Mouse (Mus musculus) stomach, embryonic 15.5 days (tissue): ENCODE data around the gene Gm20517. TPM values are rescaled to one million over a fixed set of nuclear protein-coding genes. Genes with fewer than 3 reads are reported as not detected.
A peak's percentile ranks its signal among the peaks of the same experiment; 100 is the strongest.
"Not testable (repeated sequence)": the region's sequence is repeated elsewhere in the genome, so short reads cannot be mapped to it uniquely, and the experiment has no call there.

Experiments used
- ATAC-seq: fragments of 200-750 bp; cut with Nextera tagmentation; 2 replicates; pipeline ENCODE4 v1.8.0; 2017; ENCODE audit warnings: low read depth, moderate number of reproducible peaks, moderate TSS enrichment; ENCODE audit not compliant: insufficient read depth, low FRiP score
- H3K27ac ChIP-seq: fragments of 300-500 bp; sonication (generic); 2 replicates; pipeline ENCODE4 v1.5.1; 2015; ENCODE audit warnings: mild to moderate bottlenecking, inconsistent platforms
- H3K27me3 ChIP-seq: fragments of 300-500 bp; sonication (generic); replicated peaks from 2 replicates; pipeline ENCODE4 v1.6.1; 2015; ENCODE audit warnings: inconsistent platforms
- H3K36me3 ChIP-seq: fragments of 300-500 bp; sonication (generic); 2 replicates; pipeline ENCODE4 v1.6.1; 2015; ENCODE audit warnings: inconsistent platforms
- H3K4me1 ChIP-seq: fragments of 300-500 bp; sonication (generic); 2 replicates; pipeline ENCODE4 v1.6.1; 2015; ENCODE audit warnings: inconsistent platforms
- H3K4me2 ChIP-seq: fragments of 300-500 bp; sonication (generic); 2 replicates; pipeline ENCODE4 v1.6.1; 2015; ENCODE audit warnings: mild to moderate bottlenecking, inconsistent platforms
- H3K4me3 ChIP-seq: fragments of 300-500 bp; sonication (generic); replicated peaks from 2 replicates; pipeline ENCODE4 v1.5.1; 2015; ENCODE audit warnings: inconsistent platforms
- H3K9ac ChIP-seq: fragments of 300-500 bp; sonication (generic); 2 replicates; pipeline ENCODE4 v1.6.1; 2015; ENCODE audit warnings: inconsistent platforms
- H3K9me3 ChIP-seq: fragments of 300-500 bp; sonication (generic); 2 replicates; pipeline ENCODE4 v1.6.1; 2016; ENCODE audit warnings: inconsistent platforms
- WGBS: fragments of 180-500 bp; shearing (Covaris S2); methylation state at CpG from one replicate; pipeline ENCODE4 v1.1.7; 2015; 5-methylcytosine and 5-hydroxymethylcytosine counted together
- polyA plus RNA-seq: library from polyadenylated mRNA; unstranded; fragments of >200 nt; fragmentation: Nextera tagmentation; extraction: Ambion mirVana; gene quantifications from 2 replicates; pipeline ENCODE4 v1.2.1, GENCODE M21; 2015

The Gm20517 gene
- polyA plus RNA-seq, 1 experiment from 2014 or later = 1.0 TPM

DNA sequence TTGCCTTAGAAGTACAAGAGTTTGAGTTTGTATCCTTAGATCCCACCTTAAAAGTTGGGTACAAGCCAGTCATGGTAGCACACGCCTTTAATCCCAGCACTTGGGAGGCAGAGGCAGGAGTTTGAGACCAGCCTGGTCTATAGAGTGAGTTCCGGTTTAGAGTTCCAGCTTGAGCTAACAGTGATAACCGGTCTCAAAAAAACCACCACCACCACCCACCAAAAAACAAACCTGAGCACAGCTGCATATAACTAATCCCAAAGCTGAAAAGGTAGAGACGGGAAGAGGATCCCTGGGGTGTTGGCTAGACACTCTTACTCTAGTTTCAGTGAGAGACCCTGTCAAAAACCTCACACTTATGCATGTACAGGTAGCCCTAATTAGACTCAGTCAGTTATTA lies 5.3 kb downstream of the Gm20517 start:
- no peak for ATAC-seq
- 91% methylated on average over 4 of the region's 4 CpGs for WGBS
- H3K36me3 ChIP-seq = peaks cover 23% of the 10 kb centered on the region

DNA sequence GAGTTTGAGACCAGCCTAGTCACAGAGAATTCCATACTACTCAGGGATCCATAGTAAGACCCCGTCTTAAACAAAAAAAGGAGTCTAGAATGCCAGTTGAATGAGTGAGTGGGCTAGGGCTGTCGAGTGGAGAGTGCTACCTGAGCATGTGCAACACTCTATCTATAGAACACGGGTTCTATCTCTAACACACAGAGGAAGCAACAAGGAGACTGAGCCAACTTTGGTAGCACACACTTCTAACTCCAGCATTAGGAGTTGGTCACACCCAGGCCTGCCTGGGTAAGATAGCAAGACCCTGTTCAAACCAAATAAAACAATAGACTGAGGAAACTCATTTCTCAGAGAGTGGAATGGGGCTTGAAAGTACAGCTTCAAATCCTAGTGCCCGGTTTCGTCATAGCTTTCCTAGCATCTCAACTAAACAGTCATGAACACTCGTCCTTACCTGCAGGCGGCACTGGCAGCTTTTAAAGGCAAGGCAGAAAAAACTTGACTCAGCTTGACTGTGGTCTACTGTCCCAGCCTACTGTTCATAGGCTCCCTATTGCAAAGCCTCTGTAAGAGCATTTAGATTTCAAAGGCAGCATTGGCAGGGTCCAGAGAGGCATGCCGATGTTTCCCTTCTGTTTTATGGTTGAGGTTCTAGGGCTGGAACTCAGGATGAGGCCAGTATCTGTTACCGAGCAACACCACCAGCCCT lies 6.4 kb downstream of the Gm20517 start:
- no peak overlapping the region for H3K4me2 ChIP-seq
- peak; percentile 88 for ATAC-seq
- H3K36me3 ChIP-seq = peaks cover 31% of the 10 kb centered on the region
- no peaks in the 10 kb centered on the region for H3K27me3 ChIP-seq
- no peaks in the 10 kb centered on the region for H3K9me3 ChIP-seq
- H3K27ac ChIP-seq = no peak overlapping the region
- no peak overlapping the region for H3K4me3 ChIP-seq
- WGBS = 88% methylated on average over 9 of the region's 9 CpGs
- no peak overlapping the region for H3K9ac ChIP-seq
- H3K4me1 ChIP-seq = peaks cover 3% of the 10 kb centered on the region

More for the DNA sequence above, 5.3 kb downstream of the Gm20517 start:
- no peak overlapping the region for H3K4me3 ChIP-seq
- no peak overlapping the region for H3K27ac ChIP-seq
- no peaks in the 10 kb centered on the region for H3K9me3 ChIP-seq
- no peaks in the 10 kb centered on the region for H3K27me3 ChIP-seq
- peaks cover 12% of the 10 kb centered on the region for H3K4me1 ChIP-seq
- H3K9ac ChIP-seq = no peak overlapping the region
- H3K4me2 ChIP-seq = no peak overlapping the region

- 83% methylated on average over 13 of the region's 13 CpGs for WGBS
- Histone ChIP-seq H3K27me3 (no peaks in the 10 kb centered on the region), H3K9ac (no peak overlapping the region), H3K27ac (no peak overlapping the region), H3K4me2 (no peak overlapping the region), H3K4me1 (no peaks in the 10 kb centered on the region), H3K9me3 (no peaks in the 10 kb centered on the region), H3K4me3 (no peak overlapping the region), H3K36me3 (peaks cover 39% of the 10 kb centered on the region)
- no peak for ATAC-seq
Observed at GRCm38 (mm10) chr17:47618556-47619311, 7.3 kb downstream of the Gm20517 start.

GRCm38 (mm10) chr17:47622912-47623554 lies 11.6 kb downstream of the Gm20517 start:
- WGBS = 94% methylated on average over 14 of the region's 14 CpGs
- no peaks in the 10 kb centered on the region for H3K27me3 ChIP-seq
- H3K4me3 ChIP-seq = no peak overlapping the region
- H3K9ac ChIP-seq = no peak overlapping the region
- H3K9me3 ChIP-seq = no peaks in the 10 kb centered on the region
- no peak overlapping the region for H3K27ac ChIP-seq
- H3K36me3 ChIP-seq = peaks cover 32% of the 10 kb centered on the region
- no peak overlapping the region for H3K4me2 ChIP-seq
- ATAC-seq = no peak
- H3K4me1 ChIP-seq = no peaks in the 10 kb centered on the region

DNA sequence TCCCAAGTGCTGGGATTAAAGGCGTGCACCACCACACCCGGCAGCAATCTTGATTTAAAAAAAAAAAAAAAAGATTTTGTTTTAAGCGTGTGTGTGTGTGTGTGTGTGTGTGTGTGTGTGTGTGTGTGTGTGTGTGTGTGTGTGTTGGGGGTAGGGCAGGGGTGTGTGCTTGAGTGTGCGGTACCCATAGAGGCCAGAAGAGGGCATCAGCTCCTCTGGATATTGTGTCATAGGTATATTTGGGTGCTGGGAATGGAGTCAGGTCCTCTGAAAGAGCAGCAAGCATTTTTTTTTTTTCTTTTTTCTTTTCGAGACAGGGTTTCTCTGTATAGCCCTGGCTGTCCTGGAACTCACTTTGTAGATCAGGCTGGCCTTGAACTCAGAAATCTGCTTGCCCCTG lies 13.2 kb downstream of the Gm20517 start:
- not testable (repeated sequence) for H3K4me3 ChIP-seq, H3K9ac ChIP-seq, H3K9me3 ChIP-seq, H3K4me2 ChIP-seq, ATAC-seq, H3K27ac ChIP-seq, H3K27me3 ChIP-seq, H3K4me1 ChIP-seq
- peaks cover 32% of the 10 kb centered on the region for H3K36me3 ChIP-seq
- WGBS = 93% methylated on average over 5 of the region's 5 CpGs

DNA sequence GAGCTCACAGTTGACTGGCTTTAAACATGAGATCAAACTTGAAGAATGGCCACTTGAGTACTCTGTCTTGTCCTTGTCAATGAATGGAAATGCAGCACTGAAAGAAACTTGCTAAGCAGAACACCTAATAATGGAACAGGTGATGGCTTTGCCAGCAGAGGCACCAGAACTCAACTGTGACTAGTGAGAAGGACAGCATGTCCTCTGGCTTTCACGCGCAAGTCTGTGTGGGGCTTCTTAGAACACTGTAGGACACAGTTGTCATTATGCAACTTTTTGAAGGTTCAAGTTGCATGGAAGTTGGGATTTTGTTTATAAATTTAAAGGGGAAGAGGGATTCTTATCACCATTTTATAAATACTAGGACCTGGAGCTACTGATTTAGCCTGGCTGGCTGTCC lies 13.7 kb downstream of the Gm20517 start:
- whole genome bisulfite sequencing = 97% methylated on average over 2 of the region's 2 CpGs
- H3K4me2 ChIP-seq = no peak overlapping the region
- no peak for ATAC-seq
- H3K9ac ChIP-seq = no peak overlapping the region
- H3K4me3 ChIP-seq = no peak overlapping the region
- peaks cover 27% of the 10 kb centered on the region for H3K36me3 ChIP-seq
- no peaks in the 10 kb centered on the region for H3K9me3 ChIP-seq
- no peaks in the 10 kb centered on the region for H3K27me3 ChIP-seq
- H3K4me1 ChIP-seq = peaks cover 2% of the 10 kb centered on the region; the same call in 1 of the 2 replicates
- no peak overlapping the region for H3K27ac ChIP-seq

DNA sequence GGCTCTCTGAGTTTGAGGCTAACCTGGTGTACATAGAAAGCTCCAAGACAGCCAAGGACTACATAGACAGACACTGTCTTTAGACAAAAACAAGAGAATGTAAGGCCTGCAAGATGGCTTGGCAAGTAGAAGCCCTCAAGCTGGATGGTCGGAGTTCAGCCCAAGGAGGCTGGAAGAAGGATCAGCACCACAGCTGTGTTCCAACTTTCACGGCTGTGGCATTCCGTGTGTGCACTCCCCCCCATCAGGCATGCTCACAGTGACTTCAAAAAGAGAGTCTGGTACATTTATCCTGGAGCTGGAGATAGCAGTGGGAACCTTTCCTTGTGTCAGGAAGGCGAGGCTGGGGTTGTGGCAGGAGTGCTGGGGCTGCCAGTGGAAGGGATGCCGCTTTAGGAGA lies 14.6 kb downstream of the Gm20517 start:
- peaks cover 9% of the 10 kb centered on the region; the same call in 1 of the 2 replicates for H3K4me1 ChIP-seq
- no peak overlapping the region for H3K27ac ChIP-seq
- H3K36me3 ChIP-seq = peaks cover 21% of the 10 kb centered on the region
- H3K9ac ChIP-seq = no peak overlapping the region
- H3K4me2 ChIP-seq = no peak overlapping the region
- H3K27me3 ChIP-seq = no peaks in the 10 kb centered on the region
- H3K4me3 ChIP-seq = no peak overlapping the region
- WGBS = 84% methylated on average over 5 of the region's 5 CpGs
- ATAC-seq = no peak
- H3K9me3 ChIP-seq = no peaks in the 10 kb centered on the region

DNA sequence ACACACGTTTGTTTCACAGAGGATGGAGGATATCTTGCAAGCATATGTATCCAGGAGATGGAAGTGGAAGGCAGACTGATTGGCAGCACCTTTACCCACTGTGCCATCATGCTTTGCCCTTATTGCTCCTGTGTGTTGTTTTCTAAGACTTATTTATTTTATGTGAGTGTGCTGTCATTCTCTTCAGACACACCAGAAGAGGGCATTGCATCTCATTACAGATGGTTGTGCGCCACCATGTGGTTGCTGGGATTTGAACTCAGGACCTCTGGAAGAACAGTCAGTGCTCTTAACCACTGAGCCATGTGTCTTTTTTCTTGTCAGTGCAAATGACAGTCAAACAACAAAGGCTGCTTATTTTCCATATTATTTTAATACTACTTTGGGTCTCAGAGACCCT lies 16.4 kb downstream of the Gm20517 start:
- H3K36me3 ChIP-seq = peaks cover 14% of the 10 kb centered on the region
- no peak overlapping the region for H3K4me3 ChIP-seq
- no peak overlapping the region for H3K9ac ChIP-seq
- ATAC-seq = no peak
- 72% methylated on average over 2 of the region's 2 CpGs for WGBS
- H3K27me3 ChIP-seq = no peaks in the 10 kb centered on the region
- H3K9me3 ChIP-seq = no peaks in the 10 kb centered on the region
- H3K27ac ChIP-seq = no peak overlapping the region
- peak overlapping the region; percentile 98; the same call in 1 of the 2 replicates for H3K4me2 ChIP-seq
- H3K4me1 ChIP-seq = peaks cover 14% of the 10 kb centered on the region; the same call in 1 of the 2 replicates

GRCm38 (mm10) chr17:47628851-47629676 lies 17.7 kb downstream of the Gm20517 start:
- ATAC-seq = peak; percentile 91
- peaks cover 2% of the 10 kb centered on the region; the same call in 1 of the 2 replicates for H3K36me3 ChIP-seq
- WGBS = under 1% methylated on average over 61 of the region's 63 CpGs
- no peaks in the 10 kb centered on the region for H3K9me3 ChIP-seq
- peaks cover 16% of the 10 kb centered on the region; the same call in 1 of the 2 replicates for H3K4me1 ChIP-seq
- H3K27ac ChIP-seq = peak overlapping the region; percentile 96
- peak overlapping the region; percentile 98 for H3K4me2 ChIP-seq
- H3K9ac ChIP-seq = peak overlapping the region; percentile 71
- H3K27me3 ChIP-seq = no peaks in the 10 kb centered on the region
- peak overlapping the region; percentile 83 for H3K4me3 ChIP-seq

GRCm38 (mm10) chr17:47629717-47630677 lies 18.6 kb downstream of the Gm20517 start:
- Histone ChIP-seq H3K27ac (peak overlapping the region; percentile 96), H3K4me2 (peak overlapping the region; percentile 98), H3K36me3 (no peaks in the 10 kb centered on the region), H3K27me3 (no peaks in the 10 kb centered on the region), H3K4me3 (peak overlapping the region; percentile 83), H3K9me3 (no peaks in the 10 kb centered on the region), H3K4me1 (peaks cover 16% of the 10 kb centered on the region; the same call in 1 of the 2 replicates), H3K9ac (peak overlapping the region; percentile 71)
- under 1% methylated on average over 42 of the region's 61 CpGs for WGBS
- peak; percentile 37 for ATAC-seq
